9 mouse cellular contexts compared by ENCODE assay signal in genomic region chr14:74990504-74990903, GRCm38 (mm10). TPM values are rescaled to one million over a fixed set of nuclear protein-coding genes. Genes with fewer than 3 reads are reported as not detected.
DNase-seq lines count a peak whose midpoint lies in the region; ATAC-seq lines count a peak whose summit lies in the region.
"Had no signal": no experiment of that assay in that cellular context is flagged by ENCODE, and none has a peak within 500 bp of the region (broad histone marks: within the 10 kb centered on the region; RNA-seq: fewer than 3 reads in every experiment).

No protein-coding gene starts in this region.

- DNase-seq in forebrain, embryonic 11.5 days (ENCODE audit: low spot score), result no peak
- DNase-seq in forebrain, embryonic 10.5 days (ENCODE audit: extremely low spot score, low spot score), result no peak
- peak; percentile 5 for DNase-seq in cerebellum, adult 9-11 months
- DNase-seq in hindlimb bud, embryonic 11.5 days (ENCODE audit: extremely low spot score, low read depth, low spot score), result peak; percentile 60
- no peak for DNase-seq in gastrocnemius, postnatal 36 days

- intact Hi-C loops in gastrocnemius, postnatal 36 days (cut with DNase I), result loop anchor here (1.0 to 5.0 kb wide), 3 partner anchors 41 to 226 kb away; no protein-coding TSS in a partner anchor

- no peak overlapping the region for H3K4me2 ChIP-seq in forebrain, embryonic 11.5 days (ENCODE audit: low read depth, low read length, severe bottlenecking)
- H3K4me2 ChIP-seq in midbrain, embryonic 15.5 days, result no peak overlapping the region
- H3K4me2 ChIP-seq in midbrain, embryonic 16.5 days (ENCODE audit: low read length), result no peak overlapping the region
- H3K4me2 ChIP-seq: hindbrain, embryonic 15.5 days had no signal

- 6% methylated on average over 1 of the region's 1 CpGs for WGBS in forebrain, embryonic 11.5 days
- WGBS in forebrain, embryonic 10.5 days, result 2% methylated on average over 1 of the region's 1 CpGs
- WGBS in midbrain, embryonic 15.5 days, result 2% methylated on average over 1 of the region's 1 CpGs
- 10% methylated on average over 1 of the region's 1 CpGs for WGBS in midbrain, embryonic 16.5 days

- no peaks in the 10 kb centered on the region for H3K36me3 ChIP-seq in forebrain, embryonic 11.5 days (ENCODE audit: control insufficient read depth, insufficient read depth, low read length)
- no peaks in the 10 kb centered on the region for H3K36me3 ChIP-seq in forebrain, embryonic 10.5 days (replicated peaks)
- no peaks in the 10 kb centered on the region for H3K36me3 ChIP-seq in midbrain, embryonic 15.5 days (replicated peaks)
- no peaks in the 10 kb centered on the region for H3K36me3 ChIP-seq in midbrain, embryonic 16.5 days (ENCODE audit: control insufficient read depth, insufficient read depth, low read length)
- H3K36me3 ChIP-seq: hindbrain, embryonic 15.5 days had no signal

- no peak overlapping the region for H3K27ac ChIP-seq in forebrain, embryonic 11.5 days (ENCODE audit: low read depth, low read length)
- H3K27ac ChIP-seq in forebrain, embryonic 10.5 days, result no peak overlapping the region
- no peak overlapping the region for H3K27ac ChIP-seq in midbrain, embryonic 15.5 days
- H3K27ac ChIP-seq in midbrain, embryonic 16.5 days (ENCODE audit: low read length), result no peak overlapping the region
- H3K27ac ChIP-seq: hindbrain, embryonic 15.5 days had no signal

- no peaks in the 10 kb centered on the region for H3K9me3 ChIP-seq in forebrain, embryonic 11.5 days (ENCODE audit: control insufficient read depth, low read length)
- H3K9me3 ChIP-seq in forebrain, embryonic 10.5 days, result no peaks in the 10 kb centered on the region
- H3K9me3 ChIP-seq in midbrain, embryonic 15.5 days, result no peaks in the 10 kb centered on the region
- no peaks in the 10 kb centered on the region for H3K9me3 ChIP-seq in midbrain, embryonic 16.5 days (replicated peaks; ENCODE audit: control insufficient read depth, low read length, poor library complexity, severe bottlenecking)
- H3K9me3 ChIP-seq: hindbrain, embryonic 15.5 days had no signal

- no peaks in the 10 kb centered on the region for H3K27me3 ChIP-seq in forebrain, embryonic 11.5 days (ENCODE audit: control insufficient read depth, insufficient read depth, low read length)
- H3K27me3 ChIP-seq in forebrain, embryonic 10.5 days (ENCODE audit: poor library complexity, severe bottlenecking), result no peaks in the 10 kb centered on the region
- H3K27me3 ChIP-seq in midbrain, embryonic 15.5 days (replicated peaks), result no peaks in the 10 kb centered on the region
- no peaks in the 10 kb centered on the region for H3K27me3 ChIP-seq in midbrain, embryonic 16.5 days (ENCODE audit: control insufficient read depth, insufficient read depth, low read depth, low read length)
- H3K27me3 ChIP-seq: hindbrain, embryonic 15.5 days had no signal

- H3K9ac ChIP-seq in forebrain, embryonic 11.5 days (ENCODE audit: low read length), result no peak overlapping the region
- no peak overlapping the region for H3K9ac ChIP-seq in midbrain, embryonic 15.5 days
- no peak overlapping the region for H3K9ac ChIP-seq in midbrain, embryonic 16.5 days (ENCODE audit: low read depth, low read length)
- H3K9ac ChIP-seq: hindbrain, embryonic 15.5 days had no signal

- H3K4me1 ChIP-seq in forebrain, embryonic 11.5 days (replicated peaks; ENCODE audit: control insufficient read depth, insufficient read depth, low read length), result no peaks in the 10 kb centered on the region
- 0 out of 2 replicates have a peak, but pooled peaks cover 4% of the 10 kb centered on the region for H3K4me1 ChIP-seq in forebrain, embryonic 10.5 days
- H3K4me1 ChIP-seq in midbrain, embryonic 15.5 days, result no peaks in the 10 kb centered on the region
- no peaks in the 10 kb centered on the region for H3K4me1 ChIP-seq in midbrain, embryonic 16.5 days (ENCODE audit: control insufficient read depth, insufficient read depth, low read length)
- H3K4me1 ChIP-seq: hindbrain, embryonic 15.5 days had no signal

- H3K4me3 ChIP-seq in forebrain, embryonic 11.5 days (ENCODE audit: low read depth, low read length), result no peak overlapping the region
- H3K4me3 ChIP-seq in forebrain, embryonic 10.5 days, result no peak overlapping the region
- H3K4me3 ChIP-seq in midbrain, embryonic 15.5 days, result no peak overlapping the region
- H3K4me3 ChIP-seq in midbrain, embryonic 16.5 days (ENCODE audit: low read depth, low read length), result no peak overlapping the region
- H3K4me3 ChIP-seq: hindbrain, embryonic 15.5 days had no signal

- 0 out of 2 replicates have a peak, but pooled peaks have one; percentile 39 for ATAC-seq in forebrain, embryonic 11.5 days (replicated peaks; ENCODE audit: low FRiP score)
- peak; percentile 63; the same call in 1 of the 2 replicates for ATAC-seq in midbrain, embryonic 15.5 days (replicated peaks)
- ATAC-seq in midbrain, embryonic 16.5 days, result no peak
- peak; percentile 82 for ATAC-seq in neutrophil, adult 5-6 weeks (ENCODE audit: extremely low read depth, insufficient number of reproducible peaks, low FRiP score, poor library complexity, severe bottlenecking)

RNA-seq across cellular contexts. Expression of gene Rubcnl, which starts 25.3 kb away (rescaled TPM):
- 0.32 TPM in 2 replicates for polyA plus RNA-seq in forebrain, embryonic 11.5 days (2014; fragmentation: Nextera tagmentation; extraction: Ambion mirVana)
- 0.15 and 0.36 TPM in 2 replicates for polyA plus RNA-seq in forebrain, embryonic 10.5 days (2016; fragmentation: Nextera tagmentation; extraction: Ambion mirVana)
- polyA plus RNA-seq in midbrain, embryonic 15.5 days (2015; fragmentation: Nextera tagmentation; extraction: Ambion mirVana), result 0.06 and 0.24 TPM in 2 replicates
- polyA plus RNA-seq in midbrain, embryonic 16.5 days (2015; fragmentation: Nextera tagmentation; extraction: Ambion mirVana), result 0.12 and 0.20 TPM in 2 replicates
- total RNA-seq in neutrophil, adult 5-6 weeks (2017), result 80.9 and 83.6 TPM in 2 replicates
- under 1 TPM; 0.10 to 0.12 TPM for total RNA-seq in gastrocnemius, postnatal 36 days (2021)

RNA-seq across cellular contexts. Expression of gene Lrch1, which starts 42.8 kb away (rescaled TPM):
- polyA plus RNA-seq in forebrain, embryonic 11.5 days (2014; fragmentation: Nextera tagmentation; extraction: Ambion mirVana), result 7.6 and 8.5 TPM in 2 replicates
- 6.4 and 6.5 TPM in 2 replicates for polyA plus RNA-seq in forebrain, embryonic 10.5 days (2016; fragmentation: Nextera tagmentation; extraction: Ambion mirVana)
- 15.2 and 25.4 TPM in 2 replicates for polyA plus RNA-seq in midbrain, embryonic 15.5 days (2015; fragmentation: Nextera tagmentation; extraction: Ambion mirVana)
- polyA plus RNA-seq in midbrain, embryonic 16.5 days (2015; fragmentation: Nextera tagmentation; extraction: Ambion mirVana), result 19.7 and 19.9 TPM in 2 replicates
- total RNA-seq in neutrophil, adult 5-6 weeks (2017), result 43.7 and 50.0 TPM in 2 replicates
- 1 to 10 TPM; 3.1 to 4.0 TPM for total RNA-seq in gastrocnemius, postnatal 36 days (2021)

Comparison
In these comparisons a context has a peak if more than half of its experiments do, and no peak if none do; other contexts are left out.
1. DNase-seq: peak in cerebellum, adult 9-11 months (single experiment) and hindlimb bud, embryonic 11.5 days (single experiment); none in forebrain, embryonic 11.5 days (single experiment), forebrain, embryonic 10.5 days (single experiment) and gastrocnemius, postnatal 36 days (0 of 2).